Mouse (Mus musculus) liver (tissue): ENCODE results near the gene Nrxn3.

Experiments
- DNase-seq: peaks from one replicate; pipeline ENCODE4 v3.0.0-alpha.2; 2020; ENCODE audit warnings: mixed read lengths

The Nrxn3 gene

DNA sequence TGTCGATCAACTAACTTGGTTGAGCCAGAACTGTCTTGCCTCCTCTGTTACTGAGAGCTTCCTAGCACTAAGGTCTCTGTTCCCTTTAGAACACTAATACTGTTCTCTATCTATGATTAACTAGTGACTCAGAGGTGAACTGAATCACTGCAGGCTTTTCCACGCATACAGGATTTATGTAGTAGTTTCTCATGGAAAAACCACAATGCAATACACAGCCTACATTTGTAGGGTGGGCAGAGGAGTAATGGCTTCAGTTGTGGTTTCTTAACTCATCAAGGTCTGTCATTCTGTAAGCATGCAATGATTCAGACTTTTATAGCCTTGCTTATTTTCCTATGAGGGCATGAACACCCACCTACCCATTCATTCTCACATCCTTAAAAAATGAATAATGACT is 1443.4 kb downstream of the Nrxn3 start:
- no peak for DNase-seq

DNA sequence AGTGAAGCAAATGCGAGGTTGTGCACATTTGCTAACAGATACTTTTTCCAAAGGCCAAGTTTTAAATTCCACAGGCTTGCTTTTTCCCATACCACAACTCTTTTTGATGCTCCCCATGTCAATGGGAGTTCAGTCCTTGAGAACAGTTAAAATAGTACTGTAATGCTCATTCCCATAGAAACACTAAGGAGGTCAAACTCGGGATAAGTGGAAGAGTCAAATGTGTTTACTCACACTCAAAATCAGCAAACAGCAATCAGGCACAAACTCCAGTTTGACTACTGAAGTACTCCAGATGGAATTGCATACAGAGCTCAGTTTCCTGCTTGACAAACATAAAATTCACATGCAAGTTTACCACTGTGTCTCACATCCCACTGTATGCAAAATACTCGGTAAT is 1458.9 kb downstream of the Nrxn3 start:
- no peak for DNase-seq

DNA sequence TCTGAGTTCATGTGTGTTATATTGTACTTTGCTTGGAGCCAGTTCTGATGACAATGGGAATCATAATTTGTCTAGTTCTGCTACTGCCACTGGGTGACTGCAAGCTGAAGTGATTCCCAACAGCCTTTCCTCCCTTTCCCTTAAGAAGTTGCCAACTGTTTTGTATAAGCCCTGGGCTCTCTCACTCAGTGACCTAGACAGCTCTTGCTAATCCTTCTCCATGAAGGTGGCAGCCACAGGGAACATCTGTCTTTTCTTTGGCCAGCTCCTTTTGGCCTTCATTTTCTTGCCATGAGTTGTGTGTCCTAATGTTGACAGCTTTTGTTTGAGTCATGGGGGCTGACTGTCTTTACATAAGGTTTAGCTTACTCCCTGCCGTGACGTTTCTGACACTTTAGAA is 1460.3 kb downstream of the Nrxn3 start:
- no peak for DNase-seq

DNA sequence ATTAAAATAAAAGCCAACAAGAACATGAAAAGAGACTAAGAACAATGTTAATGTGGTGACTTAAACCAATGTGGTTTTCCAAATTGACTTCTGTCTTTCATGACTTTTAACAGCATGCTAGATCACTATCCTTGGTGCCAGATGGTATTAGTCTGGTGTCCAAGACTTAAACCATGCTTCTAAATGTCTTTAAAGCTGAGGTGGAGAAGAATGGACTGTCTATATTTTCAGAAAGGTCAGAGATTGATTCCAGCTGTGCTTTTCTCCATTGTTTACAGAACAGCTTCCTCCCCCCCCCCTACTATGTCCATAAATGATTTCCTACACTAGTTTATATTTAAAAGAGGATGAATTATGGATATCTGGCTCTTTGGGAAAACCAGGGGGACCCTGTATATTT is 1473.5 kb downstream of the Nrxn3 start:
- DNase-seq = no peak

DNA sequence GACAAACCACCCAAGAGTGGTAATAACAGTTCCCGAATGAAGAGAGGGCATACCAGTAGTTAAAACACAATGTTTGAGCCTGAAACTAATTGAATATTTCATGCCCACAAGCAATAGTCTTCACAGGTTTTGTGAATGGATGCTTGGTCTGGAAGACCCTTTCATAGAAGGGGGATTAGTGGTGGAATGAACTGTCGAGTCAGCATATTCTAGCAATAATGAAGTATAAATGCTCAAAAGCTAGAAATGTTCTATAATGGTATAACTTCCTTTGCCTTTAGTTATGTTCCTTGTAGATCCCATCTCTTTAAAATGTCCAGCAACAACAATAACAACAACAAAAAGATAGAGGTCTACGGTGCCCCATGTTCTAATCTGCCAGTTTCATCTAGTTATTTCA is 1475.3 kb downstream of the Nrxn3 start:
- DNase-seq = no peak

DNA sequence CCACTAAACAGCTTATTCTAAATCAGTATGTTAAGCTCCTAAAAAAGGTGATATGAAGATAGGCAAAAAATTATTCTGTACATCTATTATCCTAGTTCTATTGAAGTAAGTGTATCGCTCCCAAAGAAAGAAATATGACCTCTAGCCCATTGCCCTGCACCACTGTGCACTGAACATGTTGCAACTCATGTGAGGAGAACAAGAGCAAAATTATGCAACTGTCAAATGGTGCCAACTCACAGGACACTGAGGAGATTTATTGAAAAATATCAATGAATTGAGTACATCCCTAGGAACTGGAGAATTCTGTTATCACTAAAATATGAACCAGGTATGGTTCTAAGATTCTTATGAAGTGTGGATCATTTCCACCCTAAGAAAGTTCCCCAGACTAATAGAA is 1479.8 kb downstream of the Nrxn3 start:
- DNase-seq = no peak

DNA sequence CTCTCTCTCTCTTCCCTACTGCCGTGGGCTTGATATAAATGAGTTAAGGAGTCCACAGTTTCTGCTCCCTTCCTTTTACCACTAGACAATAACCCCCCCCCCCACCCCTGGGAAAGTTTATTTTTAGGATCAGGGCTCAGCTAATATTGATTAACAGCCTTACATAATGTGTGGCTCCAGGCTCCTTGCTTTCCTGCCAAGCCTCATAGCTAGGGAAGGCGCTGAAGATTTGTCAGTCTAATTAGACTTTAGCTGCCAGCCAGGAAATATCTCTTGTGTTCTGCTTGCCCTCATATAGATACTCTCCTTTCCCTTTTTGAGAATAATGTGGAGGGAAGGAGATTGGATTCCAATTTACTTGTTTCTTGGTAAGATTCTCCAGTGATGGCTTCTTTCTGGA is 1488.7 kb downstream of the Nrxn3 start:
- DNase-seq = no peak

DNA sequence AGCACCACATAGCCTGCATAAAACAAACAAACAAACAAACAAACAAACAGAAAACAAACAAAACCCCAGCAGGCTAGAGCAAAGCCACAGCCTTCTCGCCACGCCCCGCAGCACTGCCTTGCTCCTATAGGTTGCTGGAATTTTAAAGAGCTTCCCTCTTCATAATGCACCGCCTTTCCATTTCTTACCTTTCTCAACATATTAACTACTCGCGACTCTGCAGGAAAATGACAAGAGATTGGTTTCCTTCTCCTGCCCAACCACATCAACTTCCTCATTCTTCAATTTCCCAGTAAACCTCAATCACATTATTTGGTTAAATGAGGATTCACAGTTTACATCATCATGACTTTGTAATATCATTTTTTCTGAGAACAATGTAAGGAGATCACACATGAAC is 1494.4 kb downstream of the Nrxn3 start:
- DNase-seq = no peak

DNA sequence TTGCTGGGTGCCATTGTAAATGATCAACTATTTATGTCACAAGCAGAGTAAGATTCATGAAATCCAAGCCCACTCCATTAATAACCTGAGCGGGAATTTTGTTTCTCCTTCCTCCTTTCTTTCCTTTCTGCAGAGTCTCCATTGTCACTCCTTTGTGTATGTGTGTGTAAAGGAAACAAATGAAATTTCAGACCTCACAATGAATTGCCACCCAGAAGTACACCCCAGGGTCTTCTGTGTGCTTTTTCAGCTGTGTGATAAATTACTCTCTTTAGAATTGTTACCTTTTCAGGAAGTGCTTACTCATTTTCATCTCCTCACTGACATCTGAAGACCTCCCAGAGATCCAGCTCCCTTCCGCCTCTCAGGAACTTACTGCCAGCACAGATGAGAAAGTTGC is 1506.4 kb downstream of the Nrxn3 start:
- DNase-seq = no peak

DNA sequence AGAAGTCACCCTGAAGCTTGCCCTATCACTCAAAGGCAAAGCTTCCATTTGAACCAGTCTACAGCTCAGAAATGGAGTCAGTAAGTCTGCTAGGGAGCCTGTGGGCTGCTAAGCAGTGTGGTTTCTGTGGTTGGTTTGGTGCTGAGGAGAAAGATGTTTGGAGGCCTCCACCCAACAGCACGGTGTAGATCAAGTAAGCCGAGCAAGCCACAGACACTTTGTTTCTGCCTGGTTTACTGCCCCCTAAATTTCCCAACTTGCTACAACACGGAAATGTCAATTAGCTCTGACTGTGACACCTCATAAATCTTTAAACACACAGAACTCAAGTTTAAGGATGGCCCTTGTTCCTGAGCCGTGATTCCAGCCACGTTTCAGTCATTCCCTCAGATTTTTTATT is 1513.4 kb downstream of the Nrxn3 start:
- DNase-seq = no peak

DNA sequence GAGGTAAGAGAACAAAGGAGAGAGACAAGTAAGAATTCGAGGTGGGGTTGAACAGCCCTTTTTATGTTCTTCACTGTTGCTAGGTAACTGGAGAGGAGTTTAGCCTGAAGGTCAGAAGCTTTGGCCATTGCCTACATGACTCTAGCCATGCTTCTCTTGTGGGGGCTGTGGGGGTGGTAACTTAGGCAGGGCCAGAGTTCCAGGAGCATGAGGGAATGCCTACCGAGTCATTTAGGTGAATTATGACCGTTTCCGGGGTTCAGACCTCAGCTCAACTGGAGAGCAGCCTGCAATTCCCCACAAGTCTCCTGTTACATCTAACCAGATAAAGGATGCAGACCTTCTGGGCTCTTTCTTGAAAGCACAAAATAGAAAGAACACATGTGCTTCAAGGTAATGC is 1537.6 kb downstream of the Nrxn3 start:
- no peak for DNase-seq

DNA sequence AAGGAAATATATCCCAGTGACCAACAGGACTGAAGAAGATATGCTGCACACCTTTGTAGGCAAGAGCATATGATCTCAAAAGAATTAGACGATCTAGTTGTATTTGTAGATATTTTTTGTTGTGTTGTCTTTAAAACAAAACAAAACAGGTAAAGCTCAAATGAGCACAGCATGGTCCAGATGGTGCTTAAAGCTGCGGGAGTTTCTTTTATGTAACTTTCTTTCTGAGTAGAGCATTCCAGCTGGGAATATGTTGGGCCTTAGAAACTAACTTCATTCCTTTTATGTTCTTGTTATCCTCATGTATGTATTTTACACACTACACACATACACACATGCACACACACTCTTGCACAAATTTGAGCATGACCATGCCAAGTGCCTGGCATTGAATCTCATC is 1545.4 kb downstream of the Nrxn3 start:
- DNase-seq = no peak

DNA sequence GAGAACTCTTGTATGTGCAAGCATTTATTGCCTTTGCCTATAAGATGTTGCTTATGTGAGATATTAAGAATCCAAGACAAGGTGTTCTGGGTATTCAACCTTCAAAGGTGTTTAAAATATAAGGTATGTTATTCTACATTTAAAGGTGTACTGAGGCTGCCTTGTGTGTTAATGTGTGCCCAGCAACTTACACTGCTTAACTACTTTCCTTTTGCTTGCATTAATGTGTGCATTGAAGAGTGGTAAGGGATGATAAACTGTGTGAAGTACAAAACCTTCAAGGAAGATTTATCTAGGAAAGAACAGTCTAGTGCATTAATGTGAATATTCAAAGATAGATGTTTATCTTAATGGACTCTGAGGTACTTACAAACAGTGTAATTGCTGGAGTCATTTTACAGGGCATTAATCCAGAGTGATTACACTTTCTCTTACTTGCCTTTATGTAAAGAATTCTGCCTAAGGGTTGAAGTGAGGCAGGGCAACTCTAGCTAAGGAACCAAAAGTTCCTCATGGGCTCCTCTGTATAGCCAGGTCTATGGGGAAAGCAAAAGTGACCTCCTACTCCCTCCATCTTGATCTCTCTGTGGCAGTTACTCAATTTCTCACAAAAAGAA is 1548.2 kb downstream of the Nrxn3 start:
- DNase-seq = no peak

DNA sequence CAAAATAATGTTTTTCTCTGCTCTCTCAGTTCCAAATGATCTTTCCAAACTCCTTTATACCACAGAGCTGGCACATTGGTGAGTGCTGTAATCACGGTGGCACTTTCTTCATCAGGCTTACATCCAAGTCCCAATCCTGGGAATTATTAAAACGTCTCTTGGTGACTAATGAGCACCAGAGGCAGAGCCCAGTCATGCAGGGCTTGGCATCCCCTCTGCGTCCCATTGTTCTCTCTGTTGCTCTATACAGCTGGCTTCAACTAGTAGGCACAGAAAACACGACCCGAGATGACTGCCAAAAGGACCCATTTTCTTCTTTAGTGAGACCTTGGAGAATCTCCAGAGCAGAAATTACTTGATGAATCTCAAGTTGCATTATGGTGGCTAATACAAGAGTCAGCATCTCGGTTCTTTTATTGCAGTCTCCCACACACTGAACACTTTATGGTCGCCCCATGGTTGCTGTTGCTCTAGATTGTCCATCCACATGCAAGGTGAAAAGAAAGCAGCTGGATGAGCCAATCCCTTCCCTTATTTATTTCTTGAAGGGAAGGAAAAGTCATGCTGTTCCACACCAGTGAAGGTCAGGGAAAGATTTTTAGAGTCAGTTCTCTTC is 1552.1 kb downstream of the Nrxn3 start:
- no peak for DNase-seq

DNA sequence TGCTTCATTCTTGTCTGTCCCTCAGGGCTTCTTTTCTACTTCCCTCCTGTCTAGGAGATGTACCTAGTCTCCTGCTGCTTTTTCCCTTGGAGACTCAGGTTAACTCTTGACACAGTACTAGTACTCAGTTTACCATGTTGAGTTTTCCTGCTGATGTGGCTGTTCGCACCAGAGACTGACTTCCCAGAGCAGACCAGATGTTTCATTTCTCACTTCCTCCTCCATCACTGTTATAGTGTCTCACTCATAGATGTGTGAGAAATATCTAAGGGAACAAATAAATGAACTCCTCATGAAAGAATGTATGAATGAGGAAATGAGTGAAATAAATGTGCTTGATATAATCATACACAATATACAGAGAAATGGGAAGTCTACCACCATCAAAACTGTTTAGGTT is 1558.6 kb downstream of the Nrxn3 start:
- no peak for DNase-seq

DNA sequence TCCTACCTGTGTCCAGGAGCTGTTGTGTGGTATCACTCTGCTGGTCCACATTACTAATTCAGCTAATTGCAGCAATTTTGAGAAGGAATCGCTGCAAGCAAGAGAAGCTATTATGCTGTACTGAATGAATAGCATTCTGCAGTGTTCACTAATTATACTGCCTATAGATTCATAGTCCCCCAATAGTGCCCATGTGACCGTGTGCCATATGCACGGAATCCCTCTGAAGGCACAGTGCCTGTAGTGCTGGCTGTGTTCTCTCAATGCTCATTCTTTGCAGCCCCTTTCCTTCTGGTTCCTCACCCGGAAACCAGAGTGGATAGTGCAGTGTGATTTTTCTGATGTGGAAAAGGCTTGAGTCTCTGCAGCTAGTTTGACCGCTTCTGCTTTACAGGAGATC is 1560.3 kb downstream of the Nrxn3 start:
- DNase-seq = no peak

DNA sequence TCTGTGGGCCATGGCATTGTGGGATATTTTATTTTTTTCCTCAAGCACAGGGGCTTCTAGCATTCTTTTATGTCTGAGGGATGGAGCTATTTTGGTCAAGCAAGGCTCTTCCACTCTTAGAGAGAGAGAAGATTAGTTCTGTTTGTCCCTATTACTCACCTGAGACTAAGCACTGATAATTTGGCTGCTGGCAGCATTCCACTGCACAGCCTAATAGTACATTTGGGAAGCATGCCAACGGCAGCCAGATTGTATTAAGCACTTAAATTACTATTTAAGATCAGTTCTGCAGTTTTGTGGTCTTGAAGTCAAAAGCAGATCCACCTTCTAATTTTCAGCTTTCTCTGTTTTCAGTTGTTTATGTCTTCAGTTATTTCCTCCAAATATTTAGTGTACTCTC is 1580.0 kb downstream of the Nrxn3 start:
- DNase-seq = no peak

DNA sequence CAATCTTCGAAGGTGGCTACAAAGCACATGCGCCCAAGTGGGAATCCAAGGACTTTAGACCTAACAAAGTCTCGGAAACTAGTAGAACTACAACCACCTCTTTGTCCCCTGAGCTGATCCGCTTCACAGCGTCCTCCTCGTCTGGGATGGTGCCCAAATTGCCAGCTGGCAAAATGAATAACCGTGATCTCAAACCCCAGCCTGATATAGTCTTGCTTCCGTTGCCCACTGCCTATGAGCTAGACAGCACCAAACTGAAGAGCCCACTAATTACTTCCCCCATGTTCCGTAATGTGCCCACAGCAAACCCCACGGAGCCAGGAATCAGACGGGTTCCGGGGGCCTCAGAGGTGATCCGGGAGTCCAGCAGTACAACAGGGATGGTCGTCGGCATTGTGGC is 1609.1 kb downstream of the Nrxn3 start:
- no peak for DNase-seq

DNA sequence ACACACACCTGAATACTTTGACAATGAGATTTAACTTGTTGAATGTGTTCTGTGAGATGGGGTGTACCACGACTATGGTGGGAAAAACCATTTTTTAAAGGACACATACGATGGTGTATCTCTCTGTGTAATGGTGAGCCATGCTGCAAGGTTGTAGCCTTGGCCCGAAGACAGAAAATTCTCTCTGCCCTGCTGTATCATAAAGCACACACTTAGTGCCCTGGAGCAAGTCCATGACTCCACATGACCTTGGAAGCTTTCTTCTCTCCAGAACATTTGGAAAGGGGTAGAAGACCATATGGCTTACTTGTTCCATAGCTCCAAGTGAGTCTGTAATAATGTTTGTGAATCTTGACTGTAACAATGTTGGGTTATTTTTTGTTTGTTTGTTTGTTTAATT is 1609.8 kb downstream of the Nrxn3 start:
- no peak for DNase-seq

DNA sequence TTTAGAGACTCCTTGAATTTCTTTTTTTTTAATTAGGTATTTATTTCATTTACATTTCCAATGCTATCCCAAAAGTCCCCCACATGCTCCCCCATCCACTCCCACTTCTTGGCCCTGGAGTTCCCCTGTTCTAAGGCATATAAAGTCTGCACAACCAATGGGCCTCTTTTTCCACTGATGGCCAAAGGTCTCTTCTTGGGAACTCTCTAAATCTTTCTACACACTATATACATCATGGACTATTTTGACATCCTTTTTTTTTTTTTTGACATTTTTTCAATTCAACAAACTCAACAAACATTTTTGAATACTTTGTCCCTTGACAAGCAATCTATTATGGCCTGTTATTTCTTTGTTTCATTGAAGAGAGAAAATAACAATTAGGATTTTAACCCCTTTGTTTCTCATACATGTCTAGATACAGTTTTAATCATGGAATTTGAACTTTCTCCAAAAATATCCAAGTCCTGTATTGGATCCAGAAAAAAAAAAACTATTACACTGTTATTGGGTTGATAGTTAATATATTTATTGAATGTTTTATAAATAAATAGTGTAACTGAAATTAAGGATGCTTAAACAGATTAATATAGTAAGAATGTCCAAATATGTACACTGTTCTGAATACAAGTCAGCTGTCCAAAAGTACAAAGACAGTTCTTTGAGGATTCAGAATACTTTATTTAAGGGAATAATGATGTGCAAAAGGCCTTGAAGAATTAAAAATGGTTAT is 1615.0 kb downstream of the Nrxn3 start:
- no peak for DNase-seq

DNA sequence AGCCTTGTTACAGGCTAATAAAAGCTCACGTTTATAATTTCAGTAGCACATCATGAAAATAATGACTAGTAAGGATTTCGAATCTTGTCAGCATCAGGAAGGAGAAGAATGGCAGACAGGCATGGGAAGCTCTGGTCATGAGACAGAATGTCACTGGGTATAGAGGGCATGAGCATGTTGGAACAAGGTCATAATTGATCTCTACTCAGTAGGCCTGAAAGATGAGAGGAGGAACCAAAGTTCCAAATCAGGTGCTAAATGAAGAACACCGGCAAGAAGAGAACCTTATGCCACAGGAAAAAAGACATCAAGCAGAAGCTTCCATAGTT is 1615.5 kb downstream of the Nrxn3 start:
- no peak for DNase-seq
